Mouse (Mus musculus) erythroblast, embryonic 14.5 days (primary cell): ENCODE measurements around the gene Npas2.

Experiments used
- GATA1 ChIP-seq: IDR thresholded peaks from 2 replicates; pipeline ENCODE4 v1.6.1; 2012; ENCODE audit warnings: low read length, inconsistent platforms, mixed read lengths
- TAL1 ChIP-seq: IDR thresholded peaks from 3 replicates; pipeline ENCODE4 v1.6.1; 2012; ENCODE audit warnings: low read length, inconsistent platforms, mixed read lengths

- TF ChIP-seq TAL1 = no peak
- no peak for TF ChIP-seq GATA1
These were observed 91.3 kb downstream of the Npas2 start for GRCm38 (mm10) chr1:39284786-39285185.
